Mouse (Mus musculus): ENCODE data around the gene Ankrd28.

DNA sequence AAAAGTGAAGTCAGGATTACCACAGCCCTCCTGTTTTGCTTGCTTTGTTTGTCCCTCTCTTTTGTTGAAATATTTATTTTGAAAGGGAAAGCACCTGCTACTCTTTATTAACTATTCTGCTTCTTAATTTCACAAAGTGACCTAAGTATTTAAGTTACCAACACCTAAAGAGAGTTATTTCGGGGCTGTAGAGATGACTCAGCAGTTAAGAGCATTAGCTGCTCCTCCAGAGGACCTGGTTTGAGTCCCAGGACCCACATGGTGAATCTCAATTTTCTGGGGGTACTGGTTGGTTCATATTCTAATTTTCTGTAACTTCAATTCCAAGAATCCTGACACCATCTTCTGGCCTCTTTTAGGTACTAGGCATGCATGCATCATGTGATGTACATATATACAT, 34.9 kb downstream of the Ankrd28 start:
- TF ChIP-seq POLR2A (IDR thresholded peaks at IDR 0.05; ENCODE audit: low read depth, low read length) (no peak), CTCF (IDR thresholded peaks at IDR 0.05; ENCODE audit: extremely low read depth, insufficient read depth, insufficient read length, insufficient replicate concordance) (no peak)

Data from spleen, adult 2 months (tissue).